Mouse (Mus musculus): ENCODE data around the gene Wasf1. TPM values are rescaled to one million over a fixed set of nuclear protein-coding genes. Genes with fewer than 3 reads are reported as not detected.

The Wasf1 gene
- 2.0 TPM for polyA plus RNA-seq (2014; fragmentation: Illumina TruSeq; extraction: RNeasy Lipid Tissue Mini Kit (QIAGEN cat#74804); ENCODE audit: low read depth, low replicate concordance)

DNA sequence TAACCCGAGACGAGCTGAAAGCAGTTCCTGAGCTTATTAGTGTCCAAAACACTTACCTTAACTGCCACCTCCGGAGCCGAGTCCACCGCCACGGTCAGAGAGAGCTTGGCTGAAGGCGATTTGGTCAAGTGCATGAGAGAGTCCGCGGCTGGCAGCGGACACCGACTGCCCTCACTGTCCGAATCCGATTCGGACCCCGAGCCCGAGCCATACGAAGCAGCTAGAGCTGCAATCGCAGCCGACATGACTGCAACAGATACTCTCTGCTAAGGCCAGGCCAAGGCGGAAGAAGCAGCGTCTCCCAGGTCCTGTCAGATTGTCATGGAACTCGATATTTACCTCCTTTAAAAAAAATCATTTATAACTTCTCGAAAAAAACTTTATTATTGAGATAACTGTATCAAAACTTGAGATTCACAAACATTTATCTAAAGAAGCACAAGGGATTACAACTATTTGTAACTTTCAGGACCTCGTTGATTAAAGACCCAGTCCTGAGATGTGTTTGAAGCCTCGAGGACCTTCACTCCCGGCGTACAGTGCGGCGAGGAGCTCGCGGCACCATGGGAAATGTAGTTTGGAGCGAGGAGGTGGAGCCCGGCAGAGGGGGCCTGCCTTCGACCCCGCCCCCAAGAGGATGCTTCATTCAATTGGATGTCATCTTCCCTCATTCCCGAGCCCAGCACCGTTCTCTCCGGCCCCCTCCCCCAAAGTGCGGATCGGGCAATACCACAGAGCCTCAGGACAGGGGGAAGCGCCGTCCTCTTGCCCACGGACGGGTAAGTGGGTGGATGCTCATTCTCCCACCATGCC, at the start of gene Wasf1, which contains the start of gene Cdc40:
Gene Wasf1 (plus strand): TSS at position 645 of the 813 bp plus-strand sequence.
Gene Cdc40 (minus strand): TSS at position 481 of the 813 bp plus-strand sequence.

Other genes with a start within 250 kb of the Wasf1 start
- gene Mettl24, start 200.2 kb upstream of the Wasf1 start, polyA plus RNA-seq (2014; fragmentation: Illumina TruSeq; extraction: RNeasy Lipid Tissue Mini Kit (QIAGEN cat#74804); ENCODE audit: low read depth, low replicate concordance) = not detected
- gene Cdc40, start 164 bp upstream of the Wasf1 start, polyA plus RNA-seq (2014; fragmentation: Illumina TruSeq; extraction: RNeasy Lipid Tissue Mini Kit (QIAGEN cat#74804); ENCODE audit: low read depth, low replicate concordance) = 43.1 TPM
- gene Gpr6, start 188.8 kb downstream of the Wasf1 start, polyA plus RNA-seq (2014; fragmentation: Illumina TruSeq; extraction: RNeasy Lipid Tissue Mini Kit (QIAGEN cat#74804); ENCODE audit: low read depth, low replicate concordance) = not detected